Mouse (Mus musculus): Measurements from ENCODE around the gene Itpk1. TPM values are rescaled to one million over a fixed set of nuclear protein-coding genes. Genes with fewer than 3 reads are reported as not detected.

Gene Itpk1
- polyA plus RNA-seq, 1 experiment from 2014 or later, result 10.9 TPM

- no peak overlapping the region for H3K9ac ChIP-seq (replicated peaks; ENCODE audit: low read depth)
- no peak for ATAC-seq
- 61% methylated on average over 7 of the region's 7 CpGs for WGBS
Observed at GRCm38 (mm10) chr12:102725761-102726175, 21.0 kb upstream of the Itpk1 start.

DNA sequence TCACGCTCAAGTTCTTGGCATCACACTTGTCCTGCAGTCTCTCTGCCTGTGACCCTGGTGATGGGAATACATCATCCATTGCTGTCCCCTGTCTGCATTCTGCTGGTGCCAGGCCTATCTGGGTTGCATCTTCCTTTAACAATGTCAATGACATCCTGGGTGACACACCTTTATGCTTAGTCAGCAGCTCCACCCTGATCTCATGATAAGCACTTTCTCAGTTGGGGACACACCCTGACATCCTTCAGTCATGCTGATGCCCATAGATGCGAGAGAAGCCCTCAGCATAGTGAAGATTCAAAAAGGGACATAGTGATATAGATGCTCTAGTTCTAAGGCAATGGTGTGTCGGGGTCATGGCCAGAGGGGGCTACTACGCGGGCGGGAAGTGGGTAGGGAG lies 20.4 kb upstream of the Itpk1 start:
- DNase-seq (ENCODE audit: low spot score) (no peak), ATAC-seq (no peak)
- 94% methylated on average over 6 of the region's 6 CpGs for WGBS
- Histone ChIP-seq H3K27me3 (replicated peaks; ENCODE audit: insufficient read depth, low read length) (no peaks in the 10 kb centered on the region), H3K36me3 (ENCODE audit: insufficient read depth, low read length) (no peaks in the 10 kb centered on the region), H3K27ac (ENCODE audit: low read length) (no peak overlapping the region), H3K9me3 (ENCODE audit: low read length) (no peaks in the 10 kb centered on the region), H3K4me3 (ENCODE audit: low read depth, low read length) (no peak overlapping the region), H3K9ac (replicated peaks; ENCODE audit: low read depth) (no peak overlapping the region), H3K4me1 (ENCODE audit: insufficient read depth, low read depth, low read length) (no peaks in the 10 kb centered on the region), H3K4me2 (replicated peaks; ENCODE audit: low read depth, low read length) (no peak overlapping the region)
- TF ChIP-seq EP300 (IDR thresholded peaks at IDR 0.05) (no peak), CTCF (IDR thresholded peaks at IDR 0.05) (no peak)

More at GRCm38 (mm10) chr12:102725761-102726175, 21.0 kb upstream of the Itpk1 start:
- no peak overlapping the region for H3K27ac ChIP-seq (ENCODE audit: low read length)
- no peak overlapping the region for H3K4me3 ChIP-seq (ENCODE audit: low read depth, low read length)
- no peaks in the 10 kb centered on the region for H3K27me3 ChIP-seq (replicated peaks; ENCODE audit: insufficient read depth, low read length)
- no peak for TF ChIP-seq EP300 (IDR thresholded peaks at IDR 0.05)
- TF ChIP-seq CTCF (IDR thresholded peaks at IDR 0.05), result no peak
- no peaks in the 10 kb centered on the region for H3K36me3 ChIP-seq (ENCODE audit: insufficient read depth, low read length)
- no peak overlapping the region for H3K4me2 ChIP-seq (replicated peaks; ENCODE audit: low read depth, low read length)
- DNase-seq (ENCODE audit: low spot score), result no peak
- no peaks in the 10 kb centered on the region for H3K9me3 ChIP-seq (ENCODE audit: low read length)
- H3K4me1 ChIP-seq (ENCODE audit: insufficient read depth, low read depth, low read length), result no peaks in the 10 kb centered on the region

DNA sequence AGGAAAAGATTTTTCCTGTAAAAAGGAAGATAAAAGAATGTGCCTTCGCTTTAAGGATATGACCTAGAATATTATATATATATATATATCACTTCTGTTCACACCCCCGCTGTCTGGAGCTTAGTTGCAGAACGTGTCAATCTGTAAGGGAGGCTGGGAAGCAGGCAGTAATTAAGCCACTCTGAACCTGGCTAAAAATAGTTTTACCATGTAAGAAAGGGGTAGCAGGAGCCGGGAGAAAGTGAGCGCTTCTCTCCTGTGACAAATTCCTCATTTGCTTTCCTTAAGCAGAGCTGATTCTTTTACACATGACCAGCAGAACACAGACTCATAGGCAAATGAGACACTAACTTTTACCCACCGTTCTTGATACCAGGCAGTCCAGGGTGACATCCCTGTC lies 19.1 kb upstream of the Itpk1 start:
- no peak overlapping the region for H3K27ac ChIP-seq (ENCODE audit: low read length)
- no peak overlapping the region for H3K4me3 ChIP-seq (ENCODE audit: low read depth, low read length)
- 60% methylated on average over 6 of the region's 6 CpGs for WGBS
- no peaks in the 10 kb centered on the region for H3K9me3 ChIP-seq (ENCODE audit: low read length)
- DNase-seq (ENCODE audit: low spot score) (no peak), ATAC-seq (no peak)
- TF ChIP-seq EP300 (IDR thresholded peaks at IDR 0.05), result no peak
- no peak for TF ChIP-seq CTCF (IDR thresholded peaks at IDR 0.05)
- no peak overlapping the region for H3K4me2 ChIP-seq (replicated peaks; ENCODE audit: low read depth, low read length)
- H3K4me1 ChIP-seq (ENCODE audit: insufficient read depth, low read depth, low read length), result no peaks in the 10 kb centered on the region
- no peaks in the 10 kb centered on the region for H3K36me3 ChIP-seq (ENCODE audit: insufficient read depth, low read length)
- H3K9ac ChIP-seq (replicated peaks; ENCODE audit: low read depth), result no peak overlapping the region
- no peaks in the 10 kb centered on the region for H3K27me3 ChIP-seq (replicated peaks; ENCODE audit: insufficient read depth, low read length)

DNA sequence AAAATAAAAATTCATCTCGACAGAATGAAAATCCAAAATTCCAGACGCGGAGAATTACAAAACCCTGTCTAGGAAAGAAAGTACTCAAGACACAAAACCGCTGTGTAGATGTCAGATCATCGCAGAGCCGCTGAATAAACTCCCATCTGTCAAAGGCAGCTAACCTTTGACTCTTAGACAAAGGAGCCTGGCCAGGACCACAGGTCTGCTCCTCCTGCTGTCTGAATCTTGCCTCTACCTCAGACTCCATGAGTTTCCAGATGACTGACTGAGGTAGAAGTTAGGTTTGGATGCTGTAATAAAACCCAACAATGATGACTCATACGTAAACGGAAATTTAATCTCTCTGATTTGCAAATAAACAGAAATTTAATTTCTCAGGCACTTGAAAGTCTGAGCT lies 18.2 kb upstream of the Itpk1 start:
- no peak overlapping the region for H3K4me2 ChIP-seq (replicated peaks; ENCODE audit: low read depth, low read length)
- DNase-seq (ENCODE audit: low spot score) (no peak), ATAC-seq (no peak)
- no peaks in the 10 kb centered on the region for H3K36me3 ChIP-seq (ENCODE audit: insufficient read depth, low read length)
- no peak for TF ChIP-seq CTCF (IDR thresholded peaks at IDR 0.05)
- no peak for TF ChIP-seq EP300 (IDR thresholded peaks at IDR 0.05)
- 68% methylated on average over 8 of the region's 8 CpGs for WGBS
- H3K9me3 ChIP-seq (ENCODE audit: low read length), result no peaks in the 10 kb centered on the region
- no peak overlapping the region for H3K9ac ChIP-seq (replicated peaks; ENCODE audit: low read depth)
- H3K4me3 ChIP-seq (ENCODE audit: low read depth, low read length), result no peak overlapping the region
- no peaks in the 10 kb centered on the region for H3K27me3 ChIP-seq (replicated peaks; ENCODE audit: insufficient read depth, low read length)
- H3K27ac ChIP-seq (ENCODE audit: low read length), result no peak overlapping the region
- no peaks in the 10 kb centered on the region for H3K4me1 ChIP-seq (ENCODE audit: insufficient read depth, low read depth, low read length)

DNA sequence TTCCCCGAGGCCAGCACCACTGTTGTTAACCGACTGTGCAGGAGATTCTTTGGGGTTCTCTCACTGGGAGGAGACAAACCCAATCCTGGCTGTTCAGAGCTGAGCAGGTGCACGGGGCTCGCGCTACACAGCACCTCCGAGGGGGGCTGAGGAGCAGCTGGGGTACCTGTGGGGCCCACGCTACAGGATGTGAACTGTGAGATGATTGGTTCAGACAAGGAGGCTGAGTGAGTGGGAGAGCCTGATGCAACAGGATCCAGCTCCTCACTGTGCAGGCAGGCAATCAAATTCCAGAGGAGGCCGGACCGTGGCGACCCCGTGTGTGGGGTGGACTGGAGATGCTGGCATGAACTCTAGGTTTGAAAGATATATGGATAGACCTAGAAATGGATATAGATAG lies 17.7 kb upstream of the Itpk1 start:
- ATAC-seq (no peak), DNase-seq (ENCODE audit: low spot score) (no peak)
- Histone ChIP-seq H3K27ac (ENCODE audit: low read length) (no peak overlapping the region), H3K27me3 (replicated peaks; ENCODE audit: insufficient read depth, low read length) (no peaks in the 10 kb centered on the region), H3K4me2 (replicated peaks; ENCODE audit: low read depth, low read length) (no peak overlapping the region), H3K36me3 (ENCODE audit: insufficient read depth, low read length) (no peaks in the 10 kb centered on the region), H3K4me1 (ENCODE audit: insufficient read depth, low read depth, low read length) (no peaks in the 10 kb centered on the region), H3K9ac (replicated peaks; ENCODE audit: low read depth) (no peak overlapping the region), H3K4me3 (ENCODE audit: low read depth, low read length) (no peak overlapping the region), H3K9me3 (ENCODE audit: low read length) (no peaks in the 10 kb centered on the region)
- 63% methylated on average over 11 of the region's 11 CpGs for WGBS
- no peak for TF ChIP-seq CTCF (IDR thresholded peaks at IDR 0.05)
- no peak for TF ChIP-seq EP300 (IDR thresholded peaks at IDR 0.05)

GRCm38 (mm10) chr12:102719552-102720315 lies 15.0 kb upstream of the Itpk1 start:
- H3K36me3 ChIP-seq (ENCODE audit: insufficient read depth, low read length), result no peaks in the 10 kb centered on the region
- H3K4me3 ChIP-seq (ENCODE audit: low read depth, low read length), result no peak overlapping the region
- no peak overlapping the region for H3K4me2 ChIP-seq (replicated peaks; ENCODE audit: low read depth, low read length)
- peak; percentile 78 for DNase-seq (ENCODE audit: low spot score)
- peak; percentile 72 for ATAC-seq
- TF ChIP-seq CTCF (IDR thresholded peaks at IDR 0.05) (peak; percentile 86), EP300 (IDR thresholded peaks at IDR 0.05) (no peak)
- no peak overlapping the region for H3K9ac ChIP-seq (replicated peaks; ENCODE audit: low read depth)
- H3K9me3 ChIP-seq (ENCODE audit: low read length), result no peaks in the 10 kb centered on the region
- H3K27me3 ChIP-seq (replicated peaks; ENCODE audit: insufficient read depth, low read length), result no peaks in the 10 kb centered on the region
- 21% methylated on average over 13 of the region's 13 CpGs for WGBS
- no peaks in the 10 kb centered on the region for H3K4me1 ChIP-seq (ENCODE audit: insufficient read depth, low read depth, low read length)
- no peak overlapping the region for H3K27ac ChIP-seq (ENCODE audit: low read length)
